Mouse (Mus musculus) limb, embryonic 11.5 days (tissue): ENCODE data around the gene Slc36a4. TPM values are rescaled to one million over a fixed set of nuclear protein-coding genes. Genes with fewer than 3 reads are reported as not detected.

Experiments
- ATAC-seq: fragments of 200-750 bp; cut with Nextera tagmentation; 2 replicates; pipeline ENCODE4 v1.8.0; 2017; ENCODE audit warnings: low read depth; ENCODE audit not compliant: insufficient number of reproducible peaks, low FRiP score, low TSS enrichment
- DNase-seq: peaks from one replicate; pipeline ENCODE4 v3.0.0-alpha.2; 2015; ENCODE audit warnings: low spot score
- H3K27ac ChIP-seq: fragments of 300-500 bp; sonication (generic); replicated peaks from 2 replicates; pipeline ENCODE4 v1.5.1; 2014; ENCODE audit warnings: low read depth, mild to moderate bottlenecking, low read length
- H3K27me3 ChIP-seq: fragments of 300-500 bp; sonication (generic); 2 replicates; pipeline ENCODE4 v1.6.1; 2014; ENCODE audit warnings: mild to moderate bottlenecking, low read length, mixed read lengths; ENCODE audit not compliant: control insufficient read depth, insufficient read depth
- H3K36me3 ChIP-seq: fragments of 300-500 bp; sonication (generic); 2 replicates; pipeline ENCODE4 v1.6.1; 2014; ENCODE audit warnings: mild to moderate bottlenecking, low read length, moderate library complexity, mixed read lengths; ENCODE audit not compliant: control insufficient read depth, insufficient read depth
- H3K4me1 ChIP-seq: fragments of 300-500 bp; sonication (generic); 2 replicates; pipeline ENCODE4 v1.6.1; 2014; ENCODE audit warnings: low read length, mixed read lengths; ENCODE audit not compliant: control insufficient read depth, insufficient read depth
- H3K4me2 ChIP-seq: fragments of 300-500 bp; sonication (generic); 2 replicates; pipeline ENCODE4 v1.6.1; 2014; ENCODE audit warnings: low read depth, mild to moderate bottlenecking, moderate library complexity; ENCODE audit not compliant: severe bottlenecking
- H3K4me3 ChIP-seq: fragments of 300-500 bp; sonication (generic); 2 replicates; pipeline ENCODE4 v1.5.1; 2014; ENCODE audit warnings: low read depth, low read length
- H3K9ac ChIP-seq: fragments of 300-500 bp; sonication (generic); 2 replicates; pipeline ENCODE4 v1.6.1; 2014; ENCODE audit warnings: mild to moderate bottlenecking, low read length
- H3K9me3 ChIP-seq: fragments of 300-500 bp; sonication (generic); 2 replicates; pipeline ENCODE4 v1.6.1; 2016; ENCODE audit warnings: low read length; ENCODE audit not compliant: control insufficient read depth
- WGBS: fragments of 180-500 bp; shearing (Covaris S2); extraction: QIAGEN DNeasy Blood & Tissue Kit; methylation state at CpG from one replicate; pipeline ENCODE4 v1.1.7; 2014; 5-methylcytosine and 5-hydroxymethylcytosine counted together
- polyA plus RNA-seq: library from polyadenylated mRNA; unstranded; fragments of >200 nt; fragmentation: Nextera tagmentation; extraction: Ambion mirVana; gene quantifications from 2 replicates; pipeline ENCODE4 v1.2.1, GENCODE M21; 2014

Slc36a4 gene
- polyA plus RNA-seq, 1 experiment from 2014 or later: 22.3 TPM

DNA sequence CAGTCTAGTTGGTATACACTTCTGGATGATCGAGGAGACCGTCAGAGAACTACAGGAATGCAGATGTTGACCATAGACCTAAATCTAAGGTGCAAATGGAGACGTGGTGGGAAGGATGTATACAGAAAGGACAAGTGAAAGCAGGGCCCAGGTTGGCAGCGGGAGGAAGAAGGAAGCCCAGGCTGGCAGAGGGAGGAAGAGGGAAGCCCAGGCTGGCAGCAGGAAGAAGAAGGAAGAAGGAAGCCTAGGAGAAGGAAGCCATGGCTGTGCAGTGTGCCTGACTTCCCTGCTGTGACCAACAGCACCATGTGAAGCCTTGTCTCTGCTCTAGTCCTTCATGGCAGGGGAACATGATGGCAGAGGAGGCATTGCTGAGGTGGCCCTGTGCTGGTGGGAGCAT, 7.8 kb downstream of the Slc36a4 start:
- no peak for DNase-seq

DNA sequence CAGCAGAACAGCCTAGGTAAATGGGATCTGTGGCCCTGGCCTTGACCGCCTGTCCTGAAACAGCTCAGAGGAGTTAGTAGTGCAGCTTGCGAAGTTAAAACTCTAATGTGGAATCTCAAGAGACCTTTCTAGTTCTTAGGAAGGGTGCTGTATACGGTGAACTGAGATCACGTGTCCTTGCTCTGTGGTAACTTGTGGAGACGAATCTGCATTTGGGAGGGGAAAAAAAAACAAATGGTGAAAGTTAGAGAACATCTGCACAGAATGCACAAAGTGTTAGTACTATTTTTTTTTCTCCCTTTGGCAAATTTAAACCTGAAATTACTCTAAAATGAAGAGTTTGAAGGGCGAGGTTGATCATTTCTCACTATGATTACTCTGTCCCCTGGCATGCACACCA, 8.8 kb downstream of the Slc36a4 start:
- WGBS: 85% methylated on average over 6 of the region's 6 CpGs
- Histone ChIP-seq H3K4me3 (no peak overlapping the region), H3K4me1 (no peaks in the 10 kb centered on the region), H3K9ac (no peak overlapping the region), H3K4me2 (no peak overlapping the region), H3K36me3 (no peaks in the 10 kb centered on the region; the same call in 1 of the 2 replicates), H3K9me3 (no peaks in the 10 kb centered on the region), H3K27me3 (no peaks in the 10 kb centered on the region), H3K27ac (no peak overlapping the region)
- DNase-seq (peak; percentile 7), ATAC-seq (no peak)

More for the DNA sequence above, 7.8 kb downstream of the Slc36a4 start:
- ATAC-seq: no peak
- H3K4me3 ChIP-seq: no peak overlapping the region
- H3K27me3 ChIP-seq: no peaks in the 10 kb centered on the region
- no peaks in the 10 kb centered on the region for H3K4me1 ChIP-seq
- no peak overlapping the region for H3K4me2 ChIP-seq
- no peak overlapping the region for H3K27ac ChIP-seq
- H3K36me3 ChIP-seq: no peaks in the 10 kb centered on the region; the same call in 1 of the 2 replicates
- no peak overlapping the region for H3K9ac ChIP-seq
- H3K9me3 ChIP-seq: no peaks in the 10 kb centered on the region
- 90% methylated on average over 4 of the region's 4 CpGs for WGBS

DNA sequence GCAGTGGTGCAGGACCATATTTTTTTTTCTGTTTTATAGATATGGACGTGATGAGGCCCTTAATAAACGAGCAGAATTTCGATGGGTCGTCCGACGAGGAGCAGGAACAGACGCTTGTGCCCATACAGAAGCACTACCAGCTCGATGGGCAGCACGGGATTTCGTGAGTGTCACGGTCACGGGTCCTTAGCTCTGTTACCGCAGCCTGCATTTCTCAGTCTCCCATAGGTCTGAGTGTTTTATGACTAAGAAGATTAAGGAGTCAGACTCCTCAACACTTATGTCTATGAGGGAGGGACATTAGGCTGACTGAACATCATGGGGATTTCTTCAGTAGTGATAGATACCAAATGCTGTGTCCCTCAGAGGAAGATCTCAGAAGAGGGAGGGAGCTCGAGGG, 10.1 kb downstream of the Slc36a4 start:
- Histone ChIP-seq H3K4me3 (no peak overlapping the region), H3K4me2 (no peak overlapping the region), H3K27ac (no peak overlapping the region), H3K36me3 (no peaks in the 10 kb centered on the region; the same call in 1 of the 2 replicates), H3K9me3 (no peaks in the 10 kb centered on the region), H3K4me1 (no peaks in the 10 kb centered on the region), H3K9ac (no peak overlapping the region), H3K27me3 (no peaks in the 10 kb centered on the region)
- WGBS: 88% methylated on average over 14 of the region's 14 CpGs
- no peak for ATAC-seq
- DNase-seq: peak; percentile 7

DNA sequence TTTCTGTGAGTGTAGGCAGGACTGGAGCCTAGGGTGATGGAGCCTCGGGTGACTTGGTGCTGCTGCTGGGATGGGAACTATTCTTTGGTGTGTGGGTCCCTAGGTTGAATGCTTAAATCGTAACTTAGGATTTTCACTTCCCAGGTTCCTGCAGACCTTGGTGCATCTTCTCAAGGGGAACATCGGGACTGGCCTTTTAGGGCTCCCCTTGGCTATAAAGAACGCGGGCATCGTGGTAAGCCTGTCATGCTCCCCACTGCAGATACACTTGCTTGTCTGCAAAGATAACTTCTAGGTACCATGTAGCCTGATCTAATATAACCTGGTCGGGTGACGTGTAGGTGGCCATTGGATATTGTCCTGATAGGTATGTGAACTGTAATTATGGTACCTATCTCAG, 11.0 kb downstream of the Slc36a4 start:
- no peaks in the 10 kb centered on the region for H3K27me3 ChIP-seq
- H3K4me3 ChIP-seq: no peak overlapping the region
- ATAC-seq: no peak
- no peaks in the 10 kb centered on the region for H3K9me3 ChIP-seq
- peak; percentile 4 for DNase-seq
- H3K9ac ChIP-seq: no peak overlapping the region
- H3K27ac ChIP-seq: no peak overlapping the region
- no peak overlapping the region for H3K4me2 ChIP-seq
- WGBS: 92% methylated on average over 8 of the region's 8 CpGs
- no peaks in the 10 kb centered on the region for H3K4me1 ChIP-seq
- H3K36me3 ChIP-seq: no peaks in the 10 kb centered on the region; the same call in 1 of the 2 replicates

DNA sequence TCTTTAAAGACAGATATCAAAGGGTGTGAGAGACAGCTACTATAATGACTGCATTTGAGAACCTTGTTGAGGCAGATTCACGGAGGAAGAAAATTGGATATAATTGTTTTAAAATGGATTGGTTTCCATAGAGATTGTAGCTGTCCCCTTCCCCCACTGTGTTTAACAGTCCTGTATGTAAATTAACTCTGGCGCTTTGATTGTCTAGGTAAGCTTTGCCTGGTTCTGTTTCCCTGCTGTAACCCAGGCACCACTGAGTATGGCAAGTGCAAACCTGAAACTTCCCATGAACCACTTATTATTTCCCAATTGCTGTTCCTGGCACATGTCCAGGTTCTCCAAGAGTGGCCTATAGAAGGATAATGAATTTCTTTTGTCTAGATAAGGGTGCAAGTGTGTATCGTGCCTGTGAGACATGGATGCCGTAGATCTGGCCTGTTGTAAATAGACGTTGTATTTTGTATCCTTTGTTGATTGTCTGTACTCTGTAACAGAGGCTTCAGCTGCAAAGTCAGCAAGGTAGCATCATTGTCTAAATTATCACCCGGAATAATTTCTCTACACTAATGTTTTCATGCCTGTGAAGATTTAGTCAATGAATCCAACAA, 11.8 kb downstream of the Slc36a4 start:
- DNase-seq: peak; percentile 9
- Histone ChIP-seq H3K4me1 (no peaks in the 10 kb centered on the region), H3K9me3 (no peaks in the 10 kb centered on the region), H3K4me3 (no peak overlapping the region), H3K9ac (no peak overlapping the region), H3K4me2 (no peak overlapping the region), H3K27me3 (no peaks in the 10 kb centered on the region), H3K27ac (no peak overlapping the region), H3K36me3 (no peaks in the 10 kb centered on the region; the same call in 1 of the 2 replicates)
- 85% methylated on average over 6 of the region's 6 CpGs for WGBS
- no peak for ATAC-seq

DNA sequence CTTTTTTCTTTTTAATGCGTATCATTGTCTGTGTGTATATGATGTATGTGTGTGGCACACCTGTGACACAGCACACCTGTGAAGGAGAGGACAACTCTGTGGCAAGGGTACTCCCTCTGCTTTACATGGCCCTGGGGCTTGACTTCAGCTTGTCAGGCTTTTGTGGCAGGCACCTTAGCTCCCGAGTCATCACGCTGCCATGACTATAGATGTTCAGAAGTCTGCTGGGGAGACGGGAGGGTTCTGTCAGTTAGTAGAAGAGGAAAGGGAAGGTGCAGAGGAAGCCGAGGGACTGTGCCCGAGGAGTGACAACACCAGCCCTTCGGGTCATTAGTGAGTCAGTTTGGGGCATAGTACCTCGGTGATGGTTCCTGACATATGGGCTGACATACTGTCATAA, 13.0 kb downstream of the Slc36a4 start:
- H3K27ac ChIP-seq: no peak overlapping the region
- no peaks in the 10 kb centered on the region for H3K4me1 ChIP-seq
- H3K4me3 ChIP-seq: no peak overlapping the region
- H3K9me3 ChIP-seq: no peaks in the 10 kb centered on the region
- no peak overlapping the region for H3K9ac ChIP-seq
- H3K27me3 ChIP-seq: no peaks in the 10 kb centered on the region
- no peaks in the 10 kb centered on the region; the same call in 1 of the 2 replicates for H3K36me3 ChIP-seq
- ATAC-seq (no peak), DNase-seq (peak; percentile 14)
- H3K4me2 ChIP-seq: no peak overlapping the region
- 86% methylated on average over 8 of the region's 8 CpGs for WGBS

DNA sequence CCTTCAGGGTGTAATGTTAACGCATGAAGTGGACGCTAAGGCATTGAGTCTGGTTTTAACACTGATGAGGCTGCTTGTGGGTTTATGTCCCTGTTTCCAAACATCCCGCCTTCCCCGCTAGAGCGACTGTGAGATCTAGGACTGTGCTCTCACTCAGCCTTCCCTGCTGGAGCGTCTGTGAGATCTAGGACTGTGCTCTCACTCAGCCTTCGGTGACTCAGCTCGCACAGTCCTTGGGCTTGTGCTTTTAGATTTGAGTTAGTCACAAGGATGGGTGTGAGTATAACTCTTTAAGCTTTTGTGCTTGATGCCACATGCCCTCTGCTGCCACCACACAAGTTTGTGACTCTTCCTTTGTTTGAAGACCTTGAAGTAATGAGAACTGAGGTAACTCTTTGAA, 17.6 kb downstream of the Slc36a4 start:
- H3K27me3 ChIP-seq: no peaks in the 10 kb centered on the region
- H3K36me3 ChIP-seq: no peaks in the 10 kb centered on the region
- H3K4me2 ChIP-seq: no peak overlapping the region
- WGBS: 94% methylated on average over 8 of the region's 8 CpGs
- no peaks in the 10 kb centered on the region for H3K9me3 ChIP-seq
- H3K4me3 ChIP-seq: no peak overlapping the region
- DNase-seq: no peak
- no peak overlapping the region for H3K9ac ChIP-seq
- H3K27ac ChIP-seq: no peak overlapping the region
- no peaks in the 10 kb centered on the region for H3K4me1 ChIP-seq
- no peak for ATAC-seq

DNA sequence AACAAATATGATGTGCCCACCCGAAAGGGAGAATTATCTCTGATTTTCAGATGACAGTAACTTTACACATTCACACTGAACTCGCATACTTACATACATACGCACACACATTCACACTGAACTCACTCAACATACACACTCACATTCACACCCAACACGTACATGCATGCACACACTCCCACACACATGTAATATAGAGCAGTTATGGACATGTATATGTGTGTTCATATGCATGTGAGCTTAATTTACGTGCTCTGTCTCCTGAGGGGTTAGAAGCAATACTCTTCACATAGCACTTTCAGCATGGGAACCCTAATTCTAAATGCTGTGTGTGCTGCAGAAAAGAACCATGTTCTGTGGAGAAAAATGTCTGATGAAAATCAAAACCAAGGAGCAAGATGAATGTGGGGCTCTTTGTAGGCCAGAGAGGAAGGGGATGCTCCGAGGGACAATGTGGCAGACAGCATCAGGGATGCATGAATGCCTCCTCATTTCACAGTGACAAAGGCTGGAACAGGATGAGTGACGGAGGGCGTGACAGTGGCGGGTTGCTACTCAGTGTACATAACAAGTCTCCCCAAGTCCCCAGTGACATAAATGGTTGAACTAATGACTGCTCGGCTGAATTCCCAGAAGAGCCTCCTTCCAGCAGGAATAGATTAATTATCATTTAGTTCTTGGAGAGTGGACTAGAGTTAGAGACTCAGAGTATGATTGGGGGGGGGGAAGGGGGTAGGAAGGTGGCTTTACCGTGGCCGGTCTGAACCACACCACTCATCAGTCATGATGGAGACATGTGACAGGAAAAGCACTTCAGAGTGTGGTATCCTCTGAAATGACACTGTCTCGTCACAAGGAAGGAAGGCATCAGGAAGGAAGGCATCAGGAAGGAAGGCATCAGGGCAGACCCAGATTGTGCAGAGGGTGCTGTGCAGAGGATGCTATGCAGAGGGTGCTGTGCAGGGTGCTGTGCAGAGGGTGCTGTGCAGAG, 22.5 kb downstream of the Slc36a4 start:
- H3K9ac ChIP-seq: no peak overlapping the region

More for the DNA sequence above, 22.5 kb downstream of the Slc36a4 start:
- no peaks in the 10 kb centered on the region for H3K4me1 ChIP-seq
- no peak overlapping the region for H3K27ac ChIP-seq
- ATAC-seq (no peak), DNase-seq (no peak)
- no peaks in the 10 kb centered on the region for H3K9me3 ChIP-seq
- H3K4me3 ChIP-seq: no peak overlapping the region
- H3K27me3 ChIP-seq: no peaks in the 10 kb centered on the region
- peaks cover under 1% of the 10 kb centered on the region; the same call in 1 of the 2 replicates for H3K36me3 ChIP-seq
- H3K4me2 ChIP-seq: no peak overlapping the region
- WGBS: 89% methylated on average over 13 of the region's 13 CpGs
